ENCODE assay signal across 16 mouse cellular contexts in genomic region chr13:94806315-94807179, GRCm38 (mm10). TPM values are rescaled to one million over a fixed set of nuclear protein-coding genes. Genes with fewer than 3 reads are reported as not detected.
DNase-seq lines count a peak whose midpoint lies in the region; ATAC-seq lines count a peak whose summit lies in the region.
"Had no signal": no experiment of that assay in that cellular context is flagged by ENCODE, and none has a peak within 500 bp of the region (broad histone marks: within the 10 kb centered on the region; RNA-seq: fewer than 3 reads in every experiment).

No protein-coding gene starts in this region.

- DNase-seq in heart, adult 18-20 months, result no peak
- peak; percentile 43 for DNase-seq in 3T3-L1 (ENCODE audit: low read depth, low spot score)
- no peak for DNase-seq in natural killer cell, adult 2 months (ENCODE audit: low spot score in 2 of 2)
- no peak for DNase-seq in adrenal gland, adult 8-10 months
- DNase-seq in spleen, postnatal 10 days (ENCODE audit: low spot score in 2 of 2), result no peak
- DNase-seq: cerebellum, postnatal 14 days; gastrocnemius, postnatal 25 days; layer of hippocampus, adult 9-11 months; lung, adult 2 months; thymus, postnatal 14 days had no signal

- H3K9me3 ChIP-seq in heart, embryonic 11.5 days (replicated peaks; ENCODE audit: control insufficient read depth, low read length), result no peaks in the 10 kb centered on the region
- H3K9me3 ChIP-seq in liver, embryonic 15.5 days (replicated peaks), result no peaks in the 10 kb centered on the region
- H3K9me3 ChIP-seq: forebrain, embryonic 10.5 days; midbrain, embryonic 15.5 days had no signal

- H3K4me2 ChIP-seq in heart, embryonic 11.5 days, result peak overlapping the region; percentile 62
- H3K4me2 ChIP-seq in liver, embryonic 15.5 days, result peak overlapping the region; percentile 11
- H3K4me2 ChIP-seq: midbrain, embryonic 15.5 days had no signal

- H3K4me3 ChIP-seq in heart, embryonic 11.5 days (ENCODE audit: low read depth, low read length), result peak overlapping the region; percentile 6; the same call in 1 of the 2 replicates
- H3K4me3 ChIP-seq in liver, embryonic 15.5 days (replicated peaks), result no peak overlapping the region
- H3K4me3 ChIP-seq: forebrain, embryonic 10.5 days; midbrain, embryonic 15.5 days had no signal

- no peak overlapping the region for H3K9ac ChIP-seq in heart, embryonic 11.5 days (ENCODE audit: low read depth, low read length)
- H3K9ac ChIP-seq in liver, embryonic 15.5 days, result no peak overlapping the region
- H3K9ac ChIP-seq: midbrain, embryonic 15.5 days had no signal

- WGBS in heart, embryonic 11.5 days (ENCODE audit: insufficient replicate concordance), result 13% methylated on average over 9 of the region's 9 CpGs
- 12% methylated on average over 9 of the region's 9 CpGs for WGBS in liver, embryonic 15.5 days (ENCODE audit: insufficient replicate concordance)

- no peaks in the 10 kb centered on the region for H3K27me3 ChIP-seq in heart, embryonic 11.5 days (ENCODE audit: control insufficient read depth, insufficient read depth, low read length)
- no peaks in the 10 kb centered on the region for H3K27me3 ChIP-seq in liver, embryonic 15.5 days
- H3K27me3 ChIP-seq: midbrain, embryonic 15.5 days had no signal

- peak; percentile 76; the same call in 1 of the 2 replicates for ATAC-seq in heart, embryonic 11.5 days (replicated peaks; ENCODE audit: insufficient number of reproducible peaks, low FRiP score, low TSS enrichment)
- ATAC-seq in granulocyte monocyte progenitor cell, adult 5-6 weeks (replicated peaks; ENCODE audit: poor library complexity, severe bottlenecking), result peak; percentile 70
- peak; percentile 56 for ATAC-seq in liver, embryonic 15.5 days (ENCODE audit: insufficient read depth)
- ATAC-seq: CD4-positive, CD25-positive, alpha-beta regulatory T cell, adult 4 months; midbrain, embryonic 15.5 days had no signal

- no peaks in the 10 kb centered on the region for H3K36me3 ChIP-seq in heart, embryonic 11.5 days (ENCODE audit: control insufficient read depth, insufficient read depth, low read length)
- no peaks in the 10 kb centered on the region for H3K36me3 ChIP-seq in liver, embryonic 15.5 days (replicated peaks)
- H3K36me3 ChIP-seq: midbrain, embryonic 15.5 days had no signal

- peaks cover 27% of the 10 kb centered on the region for H3K4me1 ChIP-seq in heart, embryonic 11.5 days (ENCODE audit: control insufficient read depth, insufficient read depth, low read length)
- peaks cover 7% of the 10 kb centered on the region for H3K4me1 ChIP-seq in liver, embryonic 15.5 days (replicated peaks)

- peak overlapping the region; percentile 25; the same call in 1 of the 2 replicates for H3K27ac ChIP-seq in heart, embryonic 11.5 days (ENCODE audit: low read depth, low read length)
- H3K27ac ChIP-seq in liver, embryonic 15.5 days (replicated peaks), result 0 out of 2 replicates have a peak overlapping the region, but pooled peaks have one; percentile 14
- H3K27ac ChIP-seq: forebrain, embryonic 10.5 days; midbrain, embryonic 15.5 days had no signal

RNA-seq across cellular contexts. Expression of gene Tbca, which starts 17.8 kb away (rescaled TPM):
- 258 and 260 TPM in 2 replicates for polyA plus RNA-seq in heart, embryonic 11.5 days (2014; fragmentation: Nextera tagmentation; extraction: Ambion mirVana)
- 100 to 1,000 TPM; 121 to 129 TPM for total RNA-seq in heart, adult 18-20 months (2021)
- total RNA-seq in granulocyte monocyte progenitor cell, adult 5-6 weeks (2014; fragmentation: Nextera tagmentation), result 191 TPM in 2 replicates
- total RNA-seq in granulocyte monocyte progenitor cell, adult 5-6 weeks (2017), result 165 and 169 TPM in 2 replicates
- polyA plus RNA-seq in liver, embryonic 15.5 days (2015; fragmentation: Nextera tagmentation; extraction: Ambion mirVana), result 70.3 and 86.2 TPM in 2 replicates
- 100 to 1,000 TPM; 179 to 222 (median 189) TPM for total RNA-seq in adrenal gland, adult 8-10 months (2022)
